Mouse (Mus musculus): ENCODE results near the gene Nudt17.

Gene Nudt17

GRCm38 (mm10) chr3:96663432-96664239, 44.7 kb downstream of the Nudt17 start:
- no peak for TF ChIP-seq GATA4 (IDR thresholded peaks at IDR 0.05; ENCODE audit: insufficient replicate concordance, low read length)

- TF ChIP-seq GATA4 (IDR thresholded peaks at IDR 0.05; ENCODE audit: insufficient replicate concordance, low read length), result no peak
These were observed 45.5 kb downstream of the Nudt17 start for GRCm38 (mm10) chr3:96662731-96663316.

DNA sequence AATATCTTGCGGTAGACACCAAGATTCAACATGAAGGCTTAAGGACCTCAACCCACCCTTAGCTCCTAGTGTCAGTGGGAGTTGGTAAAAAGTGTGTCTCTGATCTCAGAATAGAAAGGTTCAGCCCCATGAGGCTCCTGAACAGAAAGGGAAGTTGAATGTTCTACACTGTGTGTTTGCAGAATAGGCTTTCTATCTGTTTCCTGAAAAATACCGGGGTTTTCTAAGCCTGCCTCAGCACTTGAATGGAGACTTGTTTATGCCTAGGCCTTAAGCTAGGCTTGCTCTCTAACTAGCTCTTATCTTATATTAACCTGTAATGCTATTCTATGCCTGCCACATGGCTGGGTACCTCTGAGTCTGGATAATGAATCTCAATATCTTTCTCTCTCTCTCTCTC, 47.5 kb downstream of the Nudt17 start:
- TF ChIP-seq GATA4 (IDR thresholded peaks at IDR 0.05; ENCODE audit: insufficient replicate concordance, low read length), result no peak

Measured in liver, adult (tissue).